Mouse (Mus musculus) MEL (cell line): ENCODE data around the gene Kcng4. TPM values are rescaled to one million over a fixed set of nuclear protein-coding genes. Genes with fewer than 3 reads are reported as not detected.

Experiments
- DNase-seq: peaks from one replicate; pipeline ENCODE4 v3.0.0; 2011; ENCODE audit warnings: low read depth, low spot score
- H3K27ac ChIP-seq: 2 replicates; pipeline ENCODE4 v1.5.1; 2012; ENCODE audit warnings: low read depth, mild to moderate bottlenecking, control low read depth, low read length, moderate library complexity; ENCODE audit not compliant: control insufficient read depth
- H3K27me3 ChIP-seq, 2 experiments: fragments of 150-350 bp in 1 of 2; sonication (generic) in 1 of 2; 2 replicates each; pipeline ENCODE4 v1.6.1; 2012; ENCODE audit warnings: low read length in 2 of 2, mild to moderate bottlenecking in 2 of 2, improper control_type of control experiment in 1 of 2, moderate library complexity in 1 of 2; ENCODE audit not compliant: insufficient read depth in 2 of 2, control insufficient read depth in 1 of 2
- H3K36me3 ChIP-seq, 2 experiments: 2 replicates each; pipeline ENCODE4 v1.6.1; 2012 to 2014; ENCODE audit warnings: low read length in 2 of 2, improper control_type of control experiment in 1 of 2, inconsistent platforms in 1 of 2, mild to moderate bottlenecking in 1 of 2; ENCODE audit not compliant: insufficient read depth in 2 of 2, control insufficient read depth in 1 of 2
- H3K4me1 ChIP-seq, 2 experiments: fragments of 150-350 bp in 1 of 2; sonication (generic) in 1 of 2; 2 replicates each; pipeline ENCODE4 v1.6.1; 2012; ENCODE audit warnings: low read length in 2 of 2, improper control_type of control experiment in 1 of 2, mild to moderate bottlenecking in 1 of 2; ENCODE audit not compliant: insufficient read depth in 2 of 2, control insufficient read depth in 1 of 2
- H3K4me3 ChIP-seq, 2 experiments: fragments of 150-350 bp in 1 of 2; sonication (generic) in 1 of 2; 2 replicates each; pipeline ENCODE4 v1.5.1; 2012; ENCODE audit warnings: low read depth in 2 of 2, low read length in 2 of 2, mild to moderate bottlenecking in 2 of 2, moderate library complexity in 2 of 2, control low read depth in 1 of 2, improper control_type of control experiment in 1 of 2; ENCODE audit not compliant: control insufficient read depth in 1 of 2, insufficient read depth in 1 of 2
- H3K79me2 ChIP-seq: 2 replicates; pipeline ENCODE4 v1.6.1; 2012; ENCODE audit warnings: mild to moderate bottlenecking, low read length, moderate library complexity; ENCODE audit not compliant: control insufficient read depth, poor library complexity, insufficient read depth
- H3K9ac ChIP-seq: 2 replicates; pipeline ENCODE4 v1.6.1; 2012; ENCODE audit warnings: low read depth, mild to moderate bottlenecking, control low read depth, low read length, moderate library complexity; ENCODE audit not compliant: control insufficient read depth, poor library complexity, severe bottlenecking
- H3K9me3 ChIP-seq: fragments of 150-350 bp; sonication (generic); replicated peaks from 2 replicates; pipeline ENCODE4 v1.6.1; 2012; ENCODE audit warnings: mild to moderate bottlenecking, low read length, improper control_type of control experiment, moderate library complexity; ENCODE audit not compliant: insufficient read depth
- BHLHE40 ChIP-seq: IDR thresholded peaks from 2 replicates; pipeline ENCODE4 v1.6.1; 2012; ENCODE audit warnings: low read depth, mild to moderate bottlenecking, inconsistent platforms, low read length, improper control_type of control experiment, borderline replicate concordance
- CHD1 ChIP-seq: IDR thresholded peaks from 2 replicates; pipeline ENCODE4 v1.6.1; 2012; ENCODE audit warnings: low read depth, mild to moderate bottlenecking, inconsistent platforms, low read length, improper control_type of control experiment
- CTCF ChIP-seq, 3 experiments: IDR thresholded peaks in 2 of 3; conservative IDR thresholded peaks in 1 of 3; 2 replicates each; pipeline ENCODE4 v1.5.1; 2011 to 2012; ENCODE audit warnings: low read length in 3 of 3, low read depth in 2 of 3, mild to moderate bottlenecking in 2 of 3, improper control_type of control experiment in 1 of 3, inconsistent platforms in 1 of 3, mixed read lengths in 1 of 3, moderate library complexity in 1 of 3; ENCODE audit not compliant: control insufficient read depth in 1 of 3, insufficient read depth in 1 of 3, poor library complexity in 1 of 3, severe bottlenecking in 1 of 3
- E2F4 ChIP-seq: IDR thresholded peaks from 2 replicates; pipeline ENCODE4 v1.6.1; 2011; ENCODE audit warnings: low read depth, low read length, improper control_type of control experiment, borderline replicate concordance
- ELF1 ChIP-seq: IDR thresholded peaks from 2 replicates; pipeline ENCODE4 v1.6.1; 2014; ENCODE audit warnings: low read depth, mild to moderate bottlenecking, inconsistent platforms, low read length, improper control_type of control experiment, moderate library complexity
- EP300 ChIP-seq, 2 experiments: IDR thresholded peaks; 2 replicates each; pipeline ENCODE4 v1.6.1; 2011; ENCODE audit warnings: improper control_type of control experiment in 2 of 2, low read length in 2 of 2, low read depth in 1 of 2, mild to moderate bottlenecking in 1 of 2
- GABPA ChIP-seq: IDR thresholded peaks from 2 replicates; pipeline ENCODE4 v1.6.1; 2012; ENCODE audit warnings: low read depth, mild to moderate bottlenecking, inconsistent platforms, low read length, improper control_type of control experiment, moderate library complexity
- GATA1 ChIP-seq: IDR thresholded peaks from 2 replicates; pipeline ENCODE4 v1.6.1; 2011; ENCODE audit warnings: low read depth, low read length, improper control_type of control experiment
- KAT2A ChIP-seq: conservative IDR thresholded peaks from 2 replicates; pipeline ENCODE4 v1.6.1; 2012; ENCODE audit warnings: low read depth, low read length, improper control_type of control experiment, inconsistent platforms
- MAFK ChIP-seq: IDR thresholded peaks from 2 replicates; pipeline ENCODE4 v1.6.1; 2011; ENCODE audit warnings: low read depth, mild to moderate bottlenecking, low read length, improper control_type of control experiment, borderline replicate concordance
- MAX ChIP-seq: IDR thresholded peaks from 2 replicates; pipeline ENCODE4 v1.6.1; 2011; ENCODE audit warnings: low read length, improper control_type of control experiment
- MAZ ChIP-seq: IDR thresholded peaks from 2 replicates; pipeline ENCODE4 v1.6.1; 2012; ENCODE audit warnings: low read depth, mild to moderate bottlenecking, inconsistent platforms, low read length, improper control_type of control experiment
- MEF2A ChIP-seq: IDR thresholded peaks from 2 replicates; pipeline ENCODE4 v1.6.1; 2014; ENCODE audit warnings: low read depth, mild to moderate bottlenecking, inconsistent platforms, low read length, improper control_type of control experiment; ENCODE audit not compliant: poor library complexity, insufficient replicate concordance, severe bottlenecking; ENCODE audit errors: extremely low read depth
- MXI1 ChIP-seq: IDR thresholded peaks from 2 replicates; pipeline ENCODE4 v1.6.1; 2011; ENCODE audit warnings: mild to moderate bottlenecking, low read depth, low read length, improper control_type of control experiment
- MYB ChIP-seq: IDR thresholded peaks from 2 replicates; pipeline ENCODE4 v1.6.1; 2011; ENCODE audit warnings: mild to moderate bottlenecking, low read depth, low read length, improper control_type of control experiment
- MYC ChIP-seq: IDR thresholded peaks from 2 replicates; pipeline ENCODE4 v1.6.1; 2011; ENCODE audit warnings: low read depth, mild to moderate bottlenecking, low read length, improper control_type of control experiment, moderate library complexity
- NELFE ChIP-seq: IDR thresholded peaks from 2 replicates; pipeline ENCODE4 v1.6.1; 2011; ENCODE audit warnings: low read depth, low read length, improper control_type of control experiment
- NRF1 ChIP-seq: IDR thresholded peaks from 2 replicates; pipeline ENCODE4 v1.6.1; 2014; ENCODE audit warnings: low read depth, mild to moderate bottlenecking, inconsistent platforms, low read length, improper control_type of control experiment, moderate library complexity; ENCODE audit not compliant: poor library complexity, insufficient read depth, severe bottlenecking
- POLR2A ChIP-seq, 2 experiments: IDR thresholded peaks; 2 replicates each; pipeline ENCODE4 v1.6.1; 2011 to 2012; ENCODE audit warnings: low read length in 2 of 2, mild to moderate bottlenecking in 2 of 2, control low read depth in 1 of 2, improper control_type of control experiment in 1 of 2, low read depth in 1 of 2, moderate library complexity in 1 of 2; ENCODE audit not compliant: control insufficient read depth in 1 of 2, insufficient read depth in 1 of 2, poor library complexity in 1 of 2
- SIN3A ChIP-seq: IDR thresholded peaks from 2 replicates; pipeline ENCODE4 v1.6.1; 2012; ENCODE audit warnings: low read length, improper control_type of control experiment, inconsistent platforms
- SMC3 ChIP-seq: IDR thresholded peaks from 2 replicates; pipeline ENCODE4 v1.6.1; 2011; ENCODE audit warnings: low read depth, low read length, improper control_type of control experiment
- TAL1 ChIP-seq: IDR thresholded peaks from 2 replicates; pipeline ENCODE4 v1.6.1; 2012; ENCODE audit warnings: mild to moderate bottlenecking, inconsistent platforms, low read length, moderate library complexity, mixed read lengths
- TBP ChIP-seq: IDR thresholded peaks from 2 replicates; pipeline ENCODE4 v1.8.0; 2011; ENCODE audit warnings: low read depth, low read length, improper control_type of control experiment
- TCF12 ChIP-seq: IDR thresholded peaks from 2 replicates; pipeline ENCODE4 v1.6.1; 2014; ENCODE audit warnings: low read depth, mild to moderate bottlenecking, inconsistent platforms, low read length, improper control_type of control experiment, moderate library complexity
- USF1 ChIP-seq: IDR thresholded peaks from 2 replicates; pipeline ENCODE4 v1.6.1; 2014; ENCODE audit warnings: low read depth, mild to moderate bottlenecking, inconsistent platforms, low read length, improper control_type of control experiment, moderate library complexity
- USF2 ChIP-seq, 2 experiments: IDR thresholded peaks; 2 replicates each; pipeline ENCODE4 v1.6.1; 2011 to 2012; ENCODE audit warnings: improper control_type of control experiment in 2 of 2, low read length in 2 of 2, borderline replicate concordance in 1 of 2, inconsistent platforms in 1 of 2, low read depth in 1 of 2, mild to moderate bottlenecking in 1 of 2; ENCODE audit not compliant: insufficient read depth in 1 of 2
- ZC3H11A ChIP-seq: IDR thresholded peaks from 2 replicates; pipeline ENCODE4 v1.6.1; 2012; ENCODE audit warnings: low read depth, mild to moderate bottlenecking, inconsistent platforms, low read length, improper control_type of control experiment
- ZKSCAN1 ChIP-seq: IDR thresholded peaks from 2 replicates; pipeline ENCODE4 v1.6.1; 2012; ENCODE audit warnings: low read depth, mild to moderate bottlenecking, inconsistent platforms, low read length, improper control_type of control experiment, moderate library complexity
- ZMIZ1 ChIP-seq: IDR thresholded peaks from 2 replicates; pipeline ENCODE4 v1.6.1; 2012; ENCODE audit warnings: low read depth, mild to moderate bottlenecking, inconsistent platforms, low read length, improper control_type of control experiment, moderate library complexity
- ZNF384 ChIP-seq: IDR thresholded peaks from 2 replicates; pipeline ENCODE4 v1.6.1; 2012; ENCODE audit warnings: low read depth, mild to moderate bottlenecking, inconsistent platforms, low read length, improper control_type of control experiment
- polyA plus RNA-seq, 2 experiments: library from polyadenylated mRNA; stranded (reverse) in 1 of 2; unstranded in 1 of 2; fragments of >175 nt in 1 of 2; fragments of >200 nt in 1 of 2; gene quantifications; 2 replicates each; pipeline versions ENCODE4 v1.2.1 to v1.2.4; 2012; ENCODE audit warnings: low replicate concordance in 2 of 2, low read depth in 1 of 2; ENCODE audit not compliant: insufficient read length in 2 of 2, insufficient read depth in 1 of 2, missing spikeins in 1 of 2
- total RNA-seq: library from RNA; depleted of rRNA; stranded (reverse); fragments of 300-350 nt; gene quantifications from 2 replicates; pipeline ENCODE4 v1.2.3, GENCODE M21; 2012

Kcng4 gene
- total and polyA plus RNA-seq, 3 experiments: not detected

DNA sequence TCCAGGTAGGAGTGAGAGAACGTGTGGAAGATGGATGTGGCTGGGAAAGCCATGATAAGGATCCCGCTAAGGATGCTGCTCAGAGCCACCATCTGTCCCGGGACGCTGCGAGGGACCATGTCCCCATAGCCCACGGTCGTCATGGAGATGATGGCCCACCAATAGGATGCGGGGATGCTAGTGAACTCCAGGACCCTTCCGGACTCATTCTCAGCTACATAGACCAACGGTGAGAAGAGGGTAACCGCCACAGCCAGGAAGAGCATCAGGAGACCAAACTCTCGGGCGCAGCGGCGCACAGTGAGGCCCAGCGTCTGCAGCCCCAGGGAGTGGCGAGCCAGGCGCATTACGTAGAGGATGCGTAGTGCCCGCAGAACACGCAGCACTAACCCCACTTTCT lies 9.7 kb downstream of the Kcng4 start:
- no peaks in the 10 kb centered on the region for H3K9me3 ChIP-seq
- H3K79me2 ChIP-seq: no peaks in the 10 kb centered on the region
- H3K27ac ChIP-seq: no peak overlapping the region
- TF ChIP-seq KAT2A: no peak
- TF ChIP-seq SIN3A: no peak
- no peak for TF ChIP-seq NELFE
- TF ChIP-seq MYB: no peak
- TF ChIP-seq MEF2A: no peak
- no peak for TF ChIP-seq BHLHE40
- TF ChIP-seq TCF12: no peak
- TF ChIP-seq TBP: no peak
- no peak for TF ChIP-seq MYC
- TF ChIP-seq POLR2A (IDR thresholded peaks at IDR 0.05; ENCODE audit: control insufficient read depth in 1 of 2, insufficient read depth in 1 of 2, low read depth in 1 of 2, low read length in 2 of 2, poor library complexity in 1 of 2): no peak
- no peak for TF ChIP-seq E2F4
- TF ChIP-seq TAL1: no peak
- TF ChIP-seq ELF1: no peak
- no peak for TF ChIP-seq ZKSCAN1
- TF ChIP-seq MAX: no peak
- no peak for TF ChIP-seq MAFK
- TF ChIP-seq CTCF (IDR thresholded peaks at IDR 0.05 in 2 of 3, conservative IDR thresholded peaks at IDR 0.05 in 1 of 3; ENCODE audit: control insufficient read depth in 1 of 3, insufficient read depth in 1 of 3, low read depth in 2 of 3, low read length in 3 of 3, poor library complexity in 1 of 3, severe bottlenecking in 1 of 3): no peak
- TF ChIP-seq USF2 (IDR thresholded peaks at IDR 0.05; ENCODE audit: borderline replicate concordance in 1 of 2, insufficient read depth in 1 of 2, low read depth in 1 of 2, low read length in 2 of 2): no peak
- TF ChIP-seq ZC3H11A: no peak
- TF ChIP-seq EP300 (IDR thresholded peaks at IDR 0.05; ENCODE audit: low read depth in 1 of 2, low read length in 2 of 2): no peak
- no peak overlapping the region for H3K9ac ChIP-seq
- H3K27me3 ChIP-seq: peaks cover 0 to 3% of the 10 kb centered on the region in 2 experiments; a peak in 1 of 4 replicates
- no peaks in the 10 kb centered on the region; a peak in 1 of 4 replicates for H3K4me1 ChIP-seq
- no peak for DNase-seq
- no peak overlapping the region for H3K4me3 ChIP-seq
- H3K36me3 ChIP-seq: no peaks in the 10 kb centered on the region

DNA sequence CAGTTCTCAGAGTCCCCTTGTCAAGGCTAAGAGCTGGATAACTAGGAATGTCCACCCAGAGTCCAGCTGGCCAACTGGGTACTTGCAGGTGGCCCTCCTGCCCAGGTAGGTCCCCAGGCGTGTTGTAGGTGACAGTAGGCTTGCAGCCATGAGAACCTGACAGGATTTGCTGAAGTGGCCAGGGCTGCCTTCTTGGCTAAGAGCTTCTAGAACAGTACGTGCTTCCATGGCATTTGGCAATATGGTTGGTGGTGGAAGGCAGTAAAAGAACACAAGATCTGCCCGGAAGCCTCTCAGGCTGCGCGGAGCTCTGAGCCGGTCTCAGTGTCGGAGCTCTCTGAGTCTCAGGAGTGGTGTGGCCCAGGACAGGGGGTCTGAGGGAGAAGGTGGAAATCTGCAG lies 10.6 kb downstream of the Kcng4 start:
- Histone ChIP-seq H3K27ac (no peak overlapping the region), H3K9me3 (no peaks in the 10 kb centered on the region), H3K36me3 (no peaks in the 10 kb centered on the region), H3K4me1 (no peaks in the 10 kb centered on the region; a peak in 1 of 4 replicates), H3K4me3 (no peak overlapping the region), H3K9ac (no peak overlapping the region), H3K79me2 (no peaks in the 10 kb centered on the region), H3K27me3 (peaks cover 0 to 2% of the 10 kb centered on the region in 2 experiments; a peak in 2 of 4 replicates)
- DNase-seq: no peak
- TF ChIP-seq NRF1 (no peak), SMC3 (no peak), CHD1 (no peak), GATA1 (no peak), GABPA (no peak), SIN3A (no peak), MAFK (no peak), MXI1 (no peak), ZMIZ1 (no peak), EP300 (IDR thresholded peaks at IDR 0.05; ENCODE audit: low read depth in 1 of 2, low read length in 2 of 2) (no peak), ZNF384 (no peak), USF1 (no peak), TCF12 (no peak), NELFE (no peak), MAZ (no peak), ZC3H11A (no peak), KAT2A (no peak), CTCF (IDR thresholded peaks at IDR 0.05 in 2 of 3, conservative IDR thresholded peaks at IDR 0.05 in 1 of 3; ENCODE audit: control insufficient read depth in 1 of 3, insufficient read depth in 1 of 3, low read depth in 2 of 3, low read length in 3 of 3, poor library complexity in 1 of 3, severe bottlenecking in 1 of 3) (no peak), BHLHE40 (no peak)
